Comparison of ENCODE assay signal across 16 mouse cellular contexts in the genomic region with DNA sequence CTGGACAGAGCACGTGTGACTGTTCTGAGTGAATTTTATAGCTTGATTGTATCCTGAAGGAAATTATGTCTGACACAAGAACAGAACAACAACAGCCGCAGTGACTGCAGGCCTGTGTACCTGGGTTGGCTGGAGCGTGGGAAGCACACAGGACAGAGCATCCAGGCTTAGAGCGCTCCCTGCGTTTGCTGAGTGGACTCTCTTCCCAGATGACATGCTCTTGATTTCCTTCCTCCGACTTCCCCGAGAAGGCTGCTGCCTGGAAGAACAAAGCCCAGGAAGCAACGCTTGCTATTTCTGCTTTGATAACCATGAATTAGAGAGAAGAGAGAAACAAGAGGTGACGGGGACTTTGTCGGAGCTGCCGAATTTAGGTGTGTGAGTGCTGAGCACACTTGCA.
DNase-seq lines count a peak whose midpoint lies in the region; ATAC-seq and TF ChIP-seq lines count a peak whose summit lies in the region.
"Had no signal": no experiment of that assay in that cellular context is flagged by ENCODE, and none has a peak within 500 bp of the region (broad histone marks: within the 10 kb centered on the region; RNA-seq: fewer than 3 reads in every experiment).

No protein-coding gene starts in this region.

- H3K4me2 ChIP-seq in heart, embryonic 12.5 days: no peak overlapping the region
- H3K4me2 ChIP-seq: forebrain, embryonic 13.5 days; heart, embryonic 13.5 days had no signal

- intact Hi-C loops in heart, postnatal 14 days (cut with DNase I): no loop called here

- WGBS in heart, embryonic 12.5 days: 34% methylated on average over 11 of the region's 11 CpGs

- no peaks in the 10 kb centered on the region for H3K36me3 ChIP-seq in heart, embryonic 12.5 days
- H3K36me3 ChIP-seq: heart, embryonic 13.5 days had no signal

- TF ChIP-seq CTCF in layer of hippocampus, adult 2 months (conservative IDR thresholded peaks at IDR 0.05): peak; percentile 12; the same call in 1 of the 2 replicates

- H3K27me3 ChIP-seq in heart, embryonic 12.5 days (replicated peaks): no peaks in the 10 kb centered on the region
- H3K27me3 ChIP-seq: forebrain, embryonic 13.5 days; heart, embryonic 13.5 days; megakaryocyte, embryonic 14.5 days had no signal

- no peak overlapping the region for H3K4me3 ChIP-seq in heart, embryonic 12.5 days
- no peak overlapping the region for H3K4me3 ChIP-seq in layer of hippocampus, adult 2 months
- H3K4me3 ChIP-seq: forebrain, embryonic 13.5 days; gastrocnemius, adult 2 months; heart, embryonic 13.5 days; megakaryocyte, embryonic 14.5 days had no signal

- ATAC-seq in heart, embryonic 12.5 days (ENCODE audit: insufficient number of reproducible peaks, low FRiP score): no peak
- ATAC-seq: forebrain, embryonic 13.5 days; midbrain, embryonic 16.5 days had no signal

- DNase-seq in heart, adult 11 months: peak; percentile 82
- DNase-seq in layer of hippocampus, adult 2 months (ENCODE audit: low spot score in 2 of 2): no peak
- DNase-seq in layer of hippocampus, adult 8-10 months (ENCODE audit: low spot score in 2 of 2): no peak
- DNase-seq in ZHBTc4 (ENCODE audit: low read depth, low spot score) (peak; percentile 39), liver (no peak)
- peak; percentile 3 to 7 for DNase-seq in heart, postnatal 14 days
- DNase-seq: cerebellum, adult 9-10 months; gastrocnemius, adult 2 months; layer of hippocampus, adult 9-11 months; lung, postnatal 10 days; thymus, adult 18-20 months had no signal

- no peaks in the 10 kb centered on the region for H3K4me1 ChIP-seq in heart, embryonic 12.5 days (replicated peaks)
- H3K4me1 ChIP-seq: forebrain, embryonic 13.5 days; heart, embryonic 13.5 days; megakaryocyte, embryonic 14.5 days had no signal

- H3K27ac ChIP-seq in heart, embryonic 12.5 days (ENCODE audit: poor library complexity, severe bottlenecking): no peak overlapping the region
- H3K27ac ChIP-seq in layer of hippocampus, adult 2 months: peak overlapping the region; percentile 69
- H3K27ac ChIP-seq: forebrain, embryonic 13.5 days; gastrocnemius, adult 2 months; heart, embryonic 13.5 days had no signal

- no peak overlapping the region for H3K9ac ChIP-seq in heart, embryonic 12.5 days
- H3K9ac ChIP-seq: forebrain, embryonic 13.5 days; heart, embryonic 13.5 days had no signal

- H3K9me3 ChIP-seq in heart, embryonic 12.5 days (replicated peaks): peaks cover 3% of the 10 kb centered on the region
- H3K9me3 ChIP-seq: forebrain, embryonic 13.5 days; heart, embryonic 13.5 days had no signal

Comparison
In these comparisons a context has a peak if more than half of its experiments do, and no peak if none do; other contexts are left out.
1. DNase-seq: peak in heart, adult 11 months (single experiment), ZHBTc4 (single experiment) and heart, postnatal 14 days (2 of 2); none in layer of hippocampus, adult 2 months (0 of 2), layer of hippocampus, adult 8-10 months (0 of 2) and liver (single experiment).